Mouse (Mus musculus): ENCODE data around the gene Tie1. TPM values are rescaled to one million over a fixed set of nuclear protein-coding genes. Genes with fewer than 3 reads are reported as not detected.

The Tie1 gene
- total RNA-seq (2012; rRNA removed), result 1.0 and 1.3 TPM in 2 replicates

DNA sequence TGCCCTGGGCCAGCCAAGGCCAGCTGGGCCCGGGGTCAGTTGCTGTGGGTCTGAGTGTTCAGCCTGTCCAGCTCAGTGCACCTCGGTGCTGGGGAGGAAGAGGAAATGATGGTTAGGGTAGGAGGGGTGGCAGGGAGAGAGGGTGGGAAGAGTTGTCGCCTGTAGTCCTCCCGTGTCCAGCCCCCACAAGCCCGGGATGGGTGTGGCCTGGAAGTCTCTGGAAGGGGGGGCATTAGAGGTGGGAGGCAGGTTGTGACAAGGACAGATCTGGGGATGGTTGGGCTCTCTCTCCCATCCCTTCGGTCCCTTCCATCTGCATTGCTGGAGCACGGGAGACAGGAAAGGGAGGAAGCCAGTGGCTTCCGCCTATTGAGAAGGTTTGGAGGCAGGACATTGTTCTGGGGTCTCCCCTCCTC lies at the start of gene Tie1:
Gene Tie1 (minus strand): TSS at position 345 of the 416 bp plus-strand sequence.
- no peak within 1 kb of the TSS for H3K4me3 ChIP-seq (ENCODE audit: insufficient read depth in 1 of 2, low read depth in 1 of 2, low read length in 2 of 2, poor library complexity in 1 of 2, severe bottlenecking in 1 of 2)
- no peak for TF ChIP-seq ZC3H11A (IDR thresholded peaks at IDR 0.05; ENCODE audit: borderline replicate concordance, low read depth, low read length)
- TF ChIP-seq CHD2 (IDR thresholded peaks at IDR 0.05; ENCODE audit: low read depth, low read length), result no peak
- no peak for TF ChIP-seq HCFC1 (IDR thresholded peaks at IDR 0.05; ENCODE audit: borderline replicate concordance, insufficient read depth, low read length)
- TF ChIP-seq MAFK (IDR thresholded peaks at IDR 0.05; ENCODE audit: insufficient read depth, low read depth, low read length), result no peak
- no peak for TF ChIP-seq ZNF384 (IDR thresholded peaks at IDR 0.05; ENCODE audit: low read depth, low read length)
- H3K4me1 ChIP-seq (ENCODE audit: control insufficient read depth in 2 of 2, insufficient read depth in 2 of 2, low read length in 2 of 2, poor library complexity in 1 of 2), result peaks cover 0 to 13% of the 10 kb centered on the region in 2 experiments; a peak in 1 of 4 replicates
- no peak within 1 kb of the TSS for H3K27ac ChIP-seq (ENCODE audit: insufficient read depth, low read depth, low read length, poor library complexity, severe bottlenecking)
- H3K9ac ChIP-seq (ENCODE audit: insufficient read depth, low read depth, low read length, poor library complexity, severe bottlenecking), result no peak within 1 kb of the TSS
- no peaks in the 10 kb centered on the region for H3K9me3 ChIP-seq (ENCODE audit: control insufficient read depth, insufficient read depth, low read depth, low read length)
- H3K36me3 ChIP-seq (ENCODE audit: control insufficient read depth, insufficient read depth, low read length, poor library complexity, severe bottlenecking), result no peaks in the 10 kb centered on the region
- no peak for DNase-seq (ENCODE audit: low read depth, low spot score)
- in situ Hi-C loops (cut with MboI; ENCODE audit: low sequenced_read_pairs in 2 of 2, unreplicated experiment in 2 of 2), result no loop called here

DNA sequence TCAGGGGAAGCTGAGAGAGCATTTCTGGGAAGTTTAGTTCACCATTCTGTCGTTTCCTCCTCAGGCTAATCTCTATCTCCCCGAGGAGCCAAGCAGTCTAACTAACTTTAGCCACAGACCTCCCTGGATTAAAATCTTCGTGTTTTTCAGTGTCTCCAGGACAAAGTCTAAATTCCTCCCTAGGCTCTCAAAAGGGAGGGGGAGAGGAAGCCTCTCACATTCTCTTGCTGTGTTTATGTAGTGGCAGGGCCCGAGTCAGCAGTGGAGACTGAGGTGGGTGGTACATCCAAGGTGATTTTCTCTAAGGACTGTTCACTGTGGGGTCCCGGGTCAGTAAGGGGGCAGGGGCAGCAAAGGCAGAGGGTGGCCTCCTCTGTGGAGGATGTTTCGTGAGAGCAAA lies 47.9 kb upstream of the Tie1 start:
- Histone ChIP-seq H3K27ac (ENCODE audit: insufficient read depth, low read depth, low read length, poor library complexity, severe bottlenecking) (no peak overlapping the region), H3K9me3 (ENCODE audit: control insufficient read depth, insufficient read depth, low read depth, low read length) (no peaks in the 10 kb centered on the region), H3K9ac (ENCODE audit: insufficient read depth, low read depth, low read length, poor library complexity, severe bottlenecking) (no peak overlapping the region), H3K36me3 (ENCODE audit: control insufficient read depth, insufficient read depth, low read length, poor library complexity, severe bottlenecking) (peaks cover 6% of the 10 kb centered on the region; the same call in 1 of the 2 replicates), H3K4me3 (ENCODE audit: insufficient read depth in 1 of 2, low read depth in 1 of 2, low read length in 2 of 2, poor library complexity in 1 of 2, severe bottlenecking in 1 of 2) (no peak overlapping the region), H3K4me1 (ENCODE audit: control insufficient read depth in 2 of 2, insufficient read depth in 2 of 2, low read length in 2 of 2, poor library complexity in 1 of 2) (peaks cover 3 to 22% of the 10 kb centered on the region in 2 experiments; a peak in 2 of 4 replicates)
- TF ChIP-seq ZC3H11A (IDR thresholded peaks at IDR 0.05; ENCODE audit: borderline replicate concordance, low read depth, low read length), result no peak
- TF ChIP-seq CHD2 (IDR thresholded peaks at IDR 0.05; ENCODE audit: low read depth, low read length), result no peak
- TF ChIP-seq HCFC1 (IDR thresholded peaks at IDR 0.05; ENCODE audit: borderline replicate concordance, insufficient read depth, low read length), result no peak
- no peak for TF ChIP-seq MAFK (IDR thresholded peaks at IDR 0.05; ENCODE audit: insufficient read depth, low read depth, low read length)
- TF ChIP-seq ZNF384 (IDR thresholded peaks at IDR 0.05; ENCODE audit: low read depth, low read length), result no peak
- in situ Hi-C loops (cut with MboI; ENCODE audit: low sequenced_read_pairs in 2 of 2, unreplicated experiment in 2 of 2), result no loop called here
- DNase-seq (ENCODE audit: low read depth, low spot score), result no peak

DNA sequence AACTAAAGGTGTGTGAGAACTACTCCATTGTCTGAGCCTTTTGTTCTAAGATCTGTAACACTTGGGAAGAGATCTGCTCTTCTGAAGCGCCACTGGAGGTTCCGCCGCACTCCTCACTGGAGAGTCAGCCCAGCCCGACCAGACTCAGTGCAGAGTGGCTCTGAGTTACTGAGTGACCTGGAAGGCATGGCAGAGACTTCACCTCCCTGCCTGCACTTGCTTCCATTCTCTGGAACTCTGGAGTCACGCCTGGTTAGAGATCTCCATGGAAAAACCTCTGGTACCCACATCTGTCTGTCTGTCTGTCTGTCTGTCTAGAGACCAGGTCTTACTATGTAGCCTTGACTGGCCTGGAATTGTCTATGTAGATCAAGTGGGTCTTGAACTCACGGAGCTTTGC lies 45.7 kb upstream of the Tie1 start:
- in situ Hi-C loops (cut with MboI; ENCODE audit: low sequenced_read_pairs in 2 of 2, unreplicated experiment in 2 of 2), result no loop called here

GRCm38 (mm10) chr4:118533605-118534004 lies 43.7 kb upstream of the Tie1 start:
- in situ Hi-C loops (cut with MboI; ENCODE audit: low sequenced_read_pairs in 2 of 2, unreplicated experiment in 2 of 2), result no loop called here
- Histone ChIP-seq H3K36me3 (ENCODE audit: control insufficient read depth, insufficient read depth, low read length, poor library complexity, severe bottlenecking) (no peaks in the 10 kb centered on the region), H3K27ac (ENCODE audit: insufficient read depth, low read depth, low read length, poor library complexity, severe bottlenecking) (no peak overlapping the region)

More for the DNA sequence above, 45.7 kb upstream of the Tie1 start:
- DNase-seq (ENCODE audit: low read depth, low spot score), result no peak
- Histone ChIP-seq H3K9me3 (ENCODE audit: control insufficient read depth, insufficient read depth, low read depth, low read length) (no peaks in the 10 kb centered on the region), H3K4me1 (ENCODE audit: control insufficient read depth in 2 of 2, insufficient read depth in 2 of 2, low read length in 2 of 2, poor library complexity in 1 of 2) (peaks cover 3 to 13% of the 10 kb centered on the region in 2 experiments; a peak in 2 of 4 replicates), H3K4me3 (ENCODE audit: insufficient read depth in 1 of 2, low read depth in 1 of 2, low read length in 2 of 2, poor library complexity in 1 of 2, severe bottlenecking in 1 of 2) (no peak overlapping the region), H3K27ac (ENCODE audit: insufficient read depth, low read depth, low read length, poor library complexity, severe bottlenecking) (no peak overlapping the region), H3K36me3 (ENCODE audit: control insufficient read depth, insufficient read depth, low read length, poor library complexity, severe bottlenecking) (no peaks in the 10 kb centered on the region), H3K9ac (ENCODE audit: insufficient read depth, low read depth, low read length, poor library complexity, severe bottlenecking) (no peak overlapping the region)
- no peak for TF ChIP-seq ZC3H11A (IDR thresholded peaks at IDR 0.05; ENCODE audit: borderline replicate concordance, low read depth, low read length)
- TF ChIP-seq ZNF384 (IDR thresholded peaks at IDR 0.05; ENCODE audit: low read depth, low read length), result no peak
- no peak for TF ChIP-seq CHD2 (IDR thresholded peaks at IDR 0.05; ENCODE audit: low read depth, low read length)
- no peak for TF ChIP-seq HCFC1 (IDR thresholded peaks at IDR 0.05; ENCODE audit: borderline replicate concordance, insufficient read depth, low read length)
- no peak for TF ChIP-seq MAFK (IDR thresholded peaks at IDR 0.05; ENCODE audit: insufficient read depth, low read depth, low read length)

More at GRCm38 (mm10) chr4:118533605-118534004, 43.7 kb upstream of the Tie1 start:
- H3K4me3 ChIP-seq (ENCODE audit: insufficient read depth in 1 of 2, low read depth in 1 of 2, low read length in 2 of 2, poor library complexity in 1 of 2, severe bottlenecking in 1 of 2), result no peak overlapping the region
- H3K9ac ChIP-seq (ENCODE audit: insufficient read depth, low read depth, low read length, poor library complexity, severe bottlenecking), result no peak overlapping the region; the same call in 1 of the 2 replicates
- H3K9me3 ChIP-seq (ENCODE audit: control insufficient read depth, insufficient read depth, low read depth, low read length), result no peaks in the 10 kb centered on the region
- no peak for DNase-seq (ENCODE audit: low read depth, low spot score)
- TF ChIP-seq ZC3H11A (IDR thresholded peaks at IDR 0.05; ENCODE audit: borderline replicate concordance, low read depth, low read length), result no peak
- no peak for TF ChIP-seq HCFC1 (IDR thresholded peaks at IDR 0.05; ENCODE audit: borderline replicate concordance, insufficient read depth, low read length)
- TF ChIP-seq CHD2 (IDR thresholded peaks at IDR 0.05; ENCODE audit: low read depth, low read length), result no peak
- no peak for TF ChIP-seq MAFK (IDR thresholded peaks at IDR 0.05; ENCODE audit: insufficient read depth, low read depth, low read length)
- TF ChIP-seq ZNF384 (IDR thresholded peaks at IDR 0.05; ENCODE audit: low read depth, low read length), result no peak
- peaks cover 1 to 9% of the 10 kb centered on the region in 2 experiments; a peak in 2 of 4 replicates for H3K4me1 ChIP-seq (ENCODE audit: control insufficient read depth in 2 of 2, insufficient read depth in 2 of 2, low read length in 2 of 2, poor library complexity in 1 of 2)
